Mouse (Mus musculus) liver, adult (tissue): ENCODE measurements around the gene Nfkbie.

Experiments
- GATA4 ChIP-seq: IDR thresholded peaks from 2 replicates; pipeline ENCODE4 v1.6.1; 2014; ENCODE audit warnings: mild to moderate bottlenecking, low read length; ENCODE audit not compliant: insufficient replicate concordance

Gene Nfkbie

DNA sequence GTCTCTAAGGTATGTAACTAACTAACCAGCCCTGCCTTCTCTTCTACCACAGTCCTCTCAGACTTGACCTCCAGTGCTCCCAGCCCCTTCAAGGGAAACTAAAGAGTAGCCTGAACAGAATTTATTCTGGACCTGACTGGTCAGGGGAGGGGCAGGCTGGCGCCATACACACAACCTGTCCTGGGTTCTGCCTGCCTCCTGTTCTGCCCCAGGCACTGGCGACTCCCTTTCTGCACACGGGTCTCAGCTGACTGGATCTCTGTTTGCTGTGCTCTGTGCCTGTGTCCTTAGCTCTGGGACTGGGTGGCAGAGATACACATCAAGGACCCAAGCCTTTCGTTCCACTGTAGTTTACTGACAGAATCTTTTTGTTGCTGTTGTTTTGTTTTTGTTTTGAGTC, 24.1 kb downstream of the Nfkbie start:
- no peak for TF ChIP-seq GATA4

DNA sequence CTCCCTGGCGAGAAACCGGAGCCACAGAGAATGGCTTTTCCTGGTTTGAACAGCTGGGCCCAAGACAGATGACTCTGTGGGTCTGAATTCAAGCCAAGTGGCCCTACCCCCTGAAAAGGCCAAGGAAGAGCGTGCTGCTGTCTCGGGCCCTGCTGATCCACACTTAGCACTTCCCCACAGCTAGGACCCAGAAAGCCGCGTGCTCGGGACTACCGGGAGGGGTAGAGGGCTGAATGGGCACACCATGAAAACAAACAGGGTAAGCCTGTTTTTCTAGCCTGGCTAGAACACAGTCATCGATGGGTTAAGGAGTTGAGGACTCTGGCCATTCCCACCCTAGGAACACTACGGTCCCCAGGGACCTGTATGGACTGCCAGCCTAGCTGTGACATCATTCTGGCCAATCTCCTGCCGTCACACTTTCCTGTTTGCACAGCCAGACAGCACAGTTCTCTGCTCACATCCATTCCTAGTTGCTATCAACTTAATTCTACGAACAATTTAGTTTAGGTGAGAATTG, 25.5 kb downstream of the Nfkbie start:
- no peak for TF ChIP-seq GATA4

DNA sequence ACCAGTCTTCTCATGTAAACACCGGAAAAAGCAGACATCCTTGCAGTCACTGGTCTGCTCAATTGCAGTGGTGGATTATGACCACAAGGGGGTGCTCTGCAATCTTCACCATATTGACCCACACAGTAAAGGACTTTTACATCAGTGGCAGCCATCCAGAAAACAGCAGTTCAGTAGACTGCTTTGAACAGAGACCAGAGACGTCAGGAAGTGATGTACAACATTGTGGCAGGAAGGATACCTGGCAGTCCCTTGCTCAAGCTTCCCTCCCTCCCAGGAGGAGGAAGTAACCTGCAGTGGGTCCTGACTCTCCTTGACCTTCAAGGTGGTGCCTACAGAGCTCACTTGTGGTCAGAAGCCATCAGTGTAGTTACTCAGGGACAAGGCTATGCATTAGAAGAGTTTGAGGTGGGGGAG, 26.1 kb downstream of the Nfkbie start:
- TF ChIP-seq GATA4 = no peak

DNA sequence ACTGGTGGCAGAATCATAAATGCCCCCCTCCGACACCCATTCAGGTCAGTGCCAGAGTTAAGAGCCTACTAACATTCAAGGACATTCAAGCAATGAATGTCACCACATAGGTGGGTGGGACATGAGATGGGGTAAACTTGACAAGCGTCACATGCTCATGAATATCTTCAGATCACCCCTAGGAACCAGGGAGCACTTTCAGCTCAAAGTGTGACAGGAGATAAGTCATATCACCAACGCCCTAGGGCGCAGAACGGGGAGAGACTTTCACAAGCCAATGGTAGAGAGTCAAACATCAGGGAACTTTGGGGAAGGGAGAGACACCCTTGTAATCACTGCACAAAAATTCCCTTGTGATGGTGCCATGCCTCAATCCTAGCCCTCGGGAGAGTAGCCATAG, 26.7 kb downstream of the Nfkbie start:
- TF ChIP-seq GATA4 = no peak

DNA sequence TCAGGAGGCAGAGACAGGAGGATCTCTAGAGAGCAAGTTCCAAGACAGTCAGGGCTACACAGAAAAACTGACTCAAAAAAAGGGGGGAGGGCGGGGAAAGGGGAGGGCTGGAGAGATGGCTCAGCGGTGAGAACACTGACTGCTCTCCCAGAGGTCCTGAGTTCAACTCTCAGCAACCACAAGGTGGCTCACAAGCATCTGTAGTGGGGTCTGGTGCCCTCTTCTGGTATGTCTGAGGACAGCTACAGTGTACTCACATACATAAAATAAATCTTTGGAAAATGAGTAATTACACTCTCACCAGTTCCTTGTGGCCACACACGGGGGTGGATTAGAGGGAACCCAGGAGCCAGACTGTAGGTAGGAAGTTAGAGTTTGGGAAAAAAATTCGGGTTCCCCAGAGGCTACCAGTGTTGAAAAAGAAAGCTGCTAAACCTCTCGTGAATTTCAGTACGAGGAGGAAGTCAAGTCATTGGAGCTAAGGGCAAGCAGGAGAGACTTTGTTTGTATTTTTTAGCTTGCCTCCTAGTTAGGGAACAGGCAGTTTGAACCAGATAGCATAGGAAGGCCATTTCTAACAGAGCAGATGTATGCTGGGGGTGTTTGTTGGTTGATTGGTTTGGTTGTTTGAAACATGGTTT, 27.3 kb downstream of the Nfkbie start:
- TF ChIP-seq GATA4 = no peak

DNA sequence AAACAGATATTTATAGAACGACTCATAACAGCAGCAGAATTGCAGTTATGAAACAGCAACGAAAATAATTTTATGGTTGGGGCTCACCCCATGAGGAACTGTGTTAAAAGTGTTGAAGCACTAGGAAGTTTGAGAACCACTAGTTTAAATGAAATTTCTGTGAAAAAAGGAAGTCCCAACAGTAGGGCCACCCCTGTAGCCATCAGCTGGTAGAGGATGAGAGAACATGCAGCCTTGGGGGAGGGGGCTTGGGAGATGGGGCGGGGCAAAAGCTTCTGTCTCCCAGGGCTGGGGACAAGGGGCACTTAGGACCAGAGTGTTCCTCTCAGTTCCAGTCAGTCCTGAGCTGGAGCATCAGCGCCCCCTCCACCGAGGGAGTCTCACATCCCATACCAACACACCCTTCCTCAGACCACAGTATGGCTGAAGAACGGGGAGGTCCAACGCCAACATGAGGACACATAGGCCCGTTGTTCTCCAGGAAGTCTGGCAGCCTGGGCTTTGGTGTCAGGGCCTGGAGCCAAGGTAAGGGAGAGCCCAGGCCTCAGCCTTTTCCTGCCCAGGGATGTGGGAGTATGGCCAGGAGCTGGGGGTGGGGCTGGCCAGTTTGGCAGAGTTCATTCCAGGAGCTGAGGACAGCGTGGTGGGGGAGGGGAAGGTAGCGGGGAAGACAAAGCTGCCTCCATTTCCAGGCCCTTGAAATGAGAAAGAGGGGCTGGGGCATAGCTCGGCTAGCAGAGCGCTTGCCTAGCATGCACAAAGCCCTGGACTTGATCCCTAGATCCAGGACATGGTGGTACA, 28.8 kb downstream of the Nfkbie start:
- no peak; the same call in 1 of the 2 replicates for TF ChIP-seq GATA4

DNA sequence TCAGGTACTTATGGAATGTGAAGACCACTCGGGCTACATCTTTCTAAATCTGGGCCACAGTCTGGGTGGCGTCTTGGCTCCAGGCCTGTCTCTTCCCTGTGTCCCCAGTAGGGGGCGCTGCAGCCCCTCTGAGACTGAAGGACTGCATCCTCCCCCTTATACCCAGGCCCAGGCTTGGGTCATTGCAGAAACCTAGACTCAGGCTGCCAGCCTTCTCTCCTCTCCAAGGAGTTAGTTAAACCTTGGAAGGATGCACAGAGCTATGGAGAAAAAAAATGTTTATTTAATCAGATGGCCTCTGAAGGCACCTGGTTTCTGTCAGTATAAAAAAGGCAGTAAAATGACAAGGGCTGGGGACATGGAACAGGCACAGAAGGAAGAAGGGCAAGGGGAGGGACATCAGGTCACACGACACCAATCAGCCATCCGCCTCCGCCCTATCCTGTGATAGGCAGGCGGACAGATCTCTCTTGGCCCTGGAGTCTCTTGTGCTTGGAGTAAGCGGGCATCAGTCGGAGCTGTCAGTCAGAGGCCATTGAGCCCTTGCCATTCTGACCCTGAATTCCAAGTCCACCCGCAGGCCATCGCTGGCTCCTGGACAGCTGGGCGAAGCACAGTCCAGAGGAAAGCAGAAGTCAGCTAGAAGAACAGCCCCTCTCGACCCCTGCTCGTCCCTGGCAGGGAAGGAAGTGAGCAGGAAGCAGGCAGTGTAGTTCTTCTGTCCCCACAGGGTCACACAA, 29.6 kb downstream of the Nfkbie start:
- peak; percentile 66; the same call in 1 of the 2 replicates for TF ChIP-seq GATA4

DNA sequence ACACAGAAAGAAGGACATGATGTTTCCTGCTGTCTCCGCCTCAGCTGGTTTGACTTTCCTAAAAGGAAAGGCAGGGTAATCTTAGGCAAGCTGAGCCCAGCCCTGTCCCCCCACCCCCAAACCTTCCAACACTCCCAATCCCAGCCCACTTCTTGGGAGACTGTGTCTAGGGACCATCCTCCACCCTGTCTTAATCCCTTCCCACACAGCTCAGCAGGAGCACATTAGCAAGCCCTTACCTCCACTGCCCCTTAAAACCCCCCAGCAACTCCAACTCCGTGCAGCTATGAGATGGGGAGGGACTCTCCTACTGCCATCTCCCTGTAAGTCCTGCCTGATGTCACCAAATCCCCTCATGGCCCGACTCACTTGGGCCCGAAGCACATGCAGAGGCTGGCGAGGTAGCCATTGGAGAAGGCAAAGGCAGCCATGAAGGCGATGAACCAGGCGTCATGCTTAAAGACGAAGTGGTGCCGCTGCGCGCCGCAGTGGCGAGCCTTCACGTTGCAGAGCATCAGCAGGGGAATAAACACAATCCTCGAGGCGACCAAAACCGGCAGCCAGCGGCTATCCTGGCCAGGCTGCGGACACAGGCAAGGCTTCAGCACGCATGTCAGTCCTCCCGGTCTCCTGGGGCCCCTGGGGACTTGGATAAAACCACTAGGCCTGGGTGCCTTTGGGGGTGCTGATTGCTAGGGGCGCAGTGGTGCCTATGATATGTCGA, 30.4 kb downstream of the Nfkbie start:
- TF ChIP-seq GATA4 = no peak

DNA sequence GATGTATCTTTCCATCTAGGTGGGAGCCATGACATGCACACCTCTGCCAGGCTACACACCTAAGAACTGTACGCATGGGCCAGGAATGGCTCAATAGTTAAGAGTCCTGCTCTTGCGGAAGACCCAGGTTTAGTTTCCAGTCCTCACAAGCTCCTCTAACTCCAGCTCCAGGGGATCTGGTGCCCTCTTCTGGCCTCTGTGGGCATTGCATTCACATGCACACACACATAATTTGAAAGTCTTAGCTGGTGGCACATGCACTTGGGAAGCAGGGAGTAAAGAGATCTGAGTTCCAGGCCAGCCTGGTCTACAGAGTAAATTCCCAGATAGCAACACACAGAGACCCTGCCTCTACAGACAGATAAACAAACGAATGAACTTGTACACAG, 30.9 kb downstream of the Nfkbie start:
- TF ChIP-seq GATA4 = no peak

DNA sequence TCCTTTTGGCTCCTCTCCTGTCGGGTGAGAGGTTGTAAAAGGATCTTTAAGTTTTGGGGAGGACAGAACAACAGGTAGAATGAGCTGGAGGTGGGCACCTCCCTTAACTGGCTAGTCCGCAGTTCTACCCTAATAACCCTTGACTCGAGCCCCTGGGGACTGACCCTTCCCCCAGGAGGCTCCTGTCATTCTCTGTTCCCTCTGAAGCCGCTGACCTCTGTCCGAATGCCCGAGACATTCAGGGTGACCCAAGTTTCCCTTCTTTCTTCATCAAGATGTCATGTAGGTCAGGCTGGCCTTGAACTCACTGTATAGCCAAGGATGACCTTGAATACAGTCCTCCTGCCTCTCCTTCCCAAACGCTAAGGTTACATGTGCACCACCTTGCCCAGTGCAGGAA, 32.9 kb downstream of the Nfkbie start:
- no peak for TF ChIP-seq GATA4

DNA sequence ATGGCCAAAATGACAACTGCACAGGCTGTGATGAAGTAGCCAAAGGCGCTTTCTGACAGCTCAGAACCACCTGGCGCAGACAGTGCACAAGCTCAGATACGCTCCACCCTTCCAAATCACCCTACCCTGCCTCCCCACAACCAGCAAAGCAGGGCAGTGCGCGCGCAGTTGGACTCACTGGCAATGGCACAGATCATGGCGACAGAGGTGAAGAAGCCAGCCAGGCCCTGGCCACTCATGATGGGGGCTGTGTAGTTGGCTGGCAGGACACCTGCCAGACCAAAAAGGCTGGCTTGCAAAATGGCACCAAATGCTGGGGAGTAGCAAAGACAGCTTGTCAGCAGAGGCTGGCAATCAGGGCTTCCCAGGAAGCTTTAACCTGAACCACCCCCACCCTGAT, 33.7 kb downstream of the Nfkbie start:
- no peak for TF ChIP-seq GATA4

DNA sequence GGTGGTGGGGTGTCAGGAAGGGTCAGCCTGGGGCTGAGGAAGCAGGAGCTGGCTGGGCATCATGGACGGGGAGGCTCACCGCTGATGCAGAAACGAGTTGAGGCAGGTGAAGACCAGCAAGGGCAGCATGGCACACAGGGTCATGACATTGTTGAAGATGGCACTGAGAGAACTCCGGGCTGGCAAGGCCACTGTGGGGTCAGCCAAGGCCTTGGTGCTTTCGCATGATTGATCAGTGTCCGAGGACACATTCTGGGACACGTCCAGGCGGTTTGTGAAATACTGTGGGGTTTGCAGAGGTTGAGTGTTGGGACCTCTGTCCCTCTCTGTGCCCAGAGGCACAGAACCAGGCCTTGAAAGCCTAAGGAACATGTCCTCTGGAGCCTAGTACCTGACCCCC, 34.3 kb downstream of the Nfkbie start:
- TF ChIP-seq GATA4 = no peak

DNA sequence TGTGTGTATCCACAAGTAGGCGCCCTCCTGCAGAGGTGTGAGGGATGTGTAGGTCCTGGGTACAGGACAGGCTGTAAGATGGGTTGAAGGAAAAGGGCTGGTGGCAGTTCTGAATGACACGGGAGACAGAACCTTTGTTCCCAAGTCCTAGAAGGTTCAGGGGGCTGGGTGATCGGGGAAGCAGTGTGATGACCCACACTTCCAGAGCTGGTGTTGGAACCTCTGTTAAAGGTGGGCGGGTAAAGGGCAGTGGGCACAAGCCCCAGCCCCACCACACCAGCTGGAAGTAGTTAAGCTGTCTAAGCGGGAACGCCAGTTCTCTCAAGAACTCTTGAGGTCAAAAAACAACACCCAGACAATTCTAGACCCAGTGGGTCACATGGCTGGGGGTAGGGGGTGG, 34.9 kb downstream of the Nfkbie start:
- no peak for TF ChIP-seq GATA4

DNA sequence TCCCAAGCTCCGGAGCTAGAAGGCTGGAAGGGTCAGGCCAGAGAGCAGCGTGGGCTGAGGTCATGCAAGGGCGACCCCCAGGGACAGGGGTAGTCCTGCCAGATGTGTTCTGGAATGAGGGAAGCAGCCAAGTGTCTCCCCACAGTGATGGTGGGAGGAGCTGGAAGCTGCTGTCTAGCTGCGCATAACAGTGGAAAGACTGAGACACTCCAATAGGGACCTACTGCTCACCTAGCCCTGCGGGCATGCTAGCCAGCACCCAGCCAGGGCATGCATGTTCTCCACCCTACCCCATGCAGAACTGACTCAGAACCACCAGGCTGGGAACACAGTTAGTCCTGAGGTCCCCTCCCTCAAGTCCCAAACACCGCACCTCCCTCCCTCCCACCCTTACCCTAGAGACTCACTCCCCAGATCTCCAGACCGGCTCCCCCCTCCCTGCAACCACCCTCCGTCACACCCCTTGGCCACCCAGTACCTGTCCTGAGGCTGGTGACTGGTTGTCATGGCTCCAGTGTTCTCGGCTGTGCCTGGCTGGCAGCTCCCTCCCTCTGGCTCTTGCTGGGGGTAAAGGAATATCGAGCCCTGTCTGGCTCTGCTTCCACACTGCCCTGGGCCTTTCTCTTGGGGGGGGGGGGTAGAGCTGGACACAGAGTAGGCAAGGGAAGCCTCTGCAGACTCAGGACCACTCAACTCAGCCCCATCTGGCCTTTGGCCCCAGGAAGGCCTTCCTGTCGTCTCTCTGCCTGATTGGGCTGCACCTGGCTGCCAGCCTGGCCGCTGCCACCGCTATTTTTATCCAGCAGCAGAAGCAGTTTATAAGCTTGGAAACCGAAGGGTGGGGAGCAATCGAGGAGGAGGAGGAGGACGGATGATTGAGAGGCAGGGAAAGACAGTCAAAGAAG, 36.5 kb downstream of the Nfkbie start:
- no peak for TF ChIP-seq GATA4

DNA sequence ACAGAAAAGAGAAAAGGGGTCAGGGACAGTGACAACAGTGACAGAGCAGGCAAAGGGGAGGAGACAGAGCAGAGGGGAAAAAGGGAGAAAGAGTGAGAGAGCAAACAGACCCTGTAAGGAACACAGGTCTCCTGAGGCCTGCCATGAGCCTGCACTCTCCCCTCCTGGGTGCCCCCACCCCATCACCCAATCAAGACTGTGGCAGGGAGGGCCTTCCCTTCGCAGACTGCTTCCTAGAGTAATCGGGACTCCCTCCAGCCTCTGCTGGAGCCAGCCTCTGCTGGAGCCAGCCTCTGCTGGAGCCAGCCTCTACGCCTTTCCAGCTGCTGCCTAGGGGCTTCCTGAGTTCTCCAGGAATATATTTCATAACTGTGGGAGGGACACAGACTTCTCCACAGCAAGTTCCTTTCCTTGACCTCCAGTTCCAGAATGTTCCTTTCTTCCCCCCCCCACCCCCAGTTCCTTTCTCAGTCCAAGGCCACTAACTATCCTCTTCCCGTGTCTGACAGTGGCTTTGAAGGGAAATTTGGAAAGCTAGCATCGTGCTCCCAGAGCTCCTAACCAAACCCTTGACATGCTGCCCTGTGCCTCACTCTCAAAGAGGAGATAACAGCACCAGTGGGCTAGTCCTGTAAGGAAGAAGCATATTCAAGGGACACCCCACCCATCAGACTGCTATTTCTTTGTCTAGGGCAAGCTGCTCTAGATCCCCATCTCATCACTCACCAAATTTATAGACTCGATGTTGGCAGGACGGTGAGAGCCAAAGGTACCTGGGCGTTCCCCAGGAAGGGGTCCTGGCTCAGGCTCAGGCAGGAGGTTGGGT, 37.3 kb downstream of the Nfkbie start:
- peak; percentile 15; the same call in 1 of the 2 replicates for TF ChIP-seq GATA4
